Mouse (Mus musculus): ENCODE measurements around the gene Srbd1. TPM values are rescaled to one million over a fixed set of nuclear protein-coding genes. Genes with fewer than 3 reads are reported as not detected.

The Srbd1 gene
- polyA plus RNA-seq, 1 experiment: 0.80 TPM

GRCm38 (mm10) chr17:86091631-86092030 lies 53.3 kb downstream of the Srbd1 start:
- H3K4me3 ChIP-seq (ENCODE audit: low read depth, low read length): no peak overlapping the region
- H3K36me3 ChIP-seq (ENCODE audit: control insufficient read depth, insufficient read depth, low read length): 0 out of 2 replicates have a peak, but pooled peaks cover 2% of the 10 kb centered on the region
- TF ChIP-seq CTCF (IDR thresholded peaks at IDR 0.05; ENCODE audit: extremely low read depth, insufficient read length, insufficient replicate concordance, low read depth, low read length) (no peak), POLR2A (IDR thresholded peaks at IDR 0.05; ENCODE audit: low read depth, low read length) (no peak)
- H3K27ac ChIP-seq (ENCODE audit: insufficient read depth, low read depth, low read length): no peak overlapping the region
- no peaks in the 10 kb centered on the region for H3K4me1 ChIP-seq (ENCODE audit: control insufficient read depth, insufficient read depth, insufficient read length, low read length)
- 84% methylated on average over 1 of the region's 1 CpGs for WGBS
- no peaks in the 10 kb centered on the region for H3K27me3 ChIP-seq (ENCODE audit: control insufficient read depth, insufficient read depth, low read length)

- no peaks in the 10 kb centered on the region for H3K27me3 ChIP-seq (ENCODE audit: control insufficient read depth, insufficient read depth, low read length)
- 90% methylated on average over 9 of the region's 9 CpGs for WGBS
- TF ChIP-seq CTCF (IDR thresholded peaks at IDR 0.05; ENCODE audit: extremely low read depth, insufficient read length, insufficient replicate concordance, low read depth, low read length): no peak
- no peak for TF ChIP-seq POLR2A (IDR thresholded peaks at IDR 0.05; ENCODE audit: low read depth, low read length)
- 0 out of 2 replicates have a peak, but pooled peaks cover under 1% of the 10 kb centered on the region for H3K36me3 ChIP-seq (ENCODE audit: control insufficient read depth, insufficient read depth, low read length)
- no peak overlapping the region for H3K4me3 ChIP-seq (ENCODE audit: low read depth, low read length)
- no peak overlapping the region for H3K27ac ChIP-seq (ENCODE audit: insufficient read depth, low read depth, low read length)
- H3K4me1 ChIP-seq (ENCODE audit: control insufficient read depth, insufficient read depth, insufficient read length, low read length): no peaks in the 10 kb centered on the region
Measured at GRCm38 (mm10) chr17:86089893-86090588, 54.9 kb downstream of the Srbd1 start.

GRCm38 (mm10) chr17:86087922-86088321 lies 57.1 kb downstream of the Srbd1 start:
- 87% methylated on average over 9 of the region's 9 CpGs for WGBS
- Histone ChIP-seq H3K4me3 (ENCODE audit: low read depth, low read length) (no peak overlapping the region), H3K27me3 (ENCODE audit: control insufficient read depth, insufficient read depth, low read length) (no peaks in the 10 kb centered on the region), H3K27ac (ENCODE audit: insufficient read depth, low read depth, low read length) (no peak overlapping the region), H3K4me1 (ENCODE audit: control insufficient read depth, insufficient read depth, insufficient read length, low read length) (no peaks in the 10 kb centered on the region), H3K36me3 (ENCODE audit: control insufficient read depth, insufficient read depth, low read length) (no peaks in the 10 kb centered on the region)
- TF ChIP-seq CTCF (IDR thresholded peaks at IDR 0.05; ENCODE audit: extremely low read depth, insufficient read length, insufficient replicate concordance, low read depth, low read length) (no peak), POLR2A (IDR thresholded peaks at IDR 0.05; ENCODE audit: low read depth, low read length) (no peak)

- TF ChIP-seq POLR2A (IDR thresholded peaks at IDR 0.05; ENCODE audit: low read depth, low read length): no peak
- no peak for TF ChIP-seq CTCF (IDR thresholded peaks at IDR 0.05; ENCODE audit: extremely low read depth, insufficient read length, insufficient replicate concordance, low read depth, low read length)
- Histone ChIP-seq H3K4me3 (ENCODE audit: low read depth, low read length) (no peak overlapping the region), H3K36me3 (ENCODE audit: control insufficient read depth, insufficient read depth, low read length) (no peaks in the 10 kb centered on the region), H3K4me1 (ENCODE audit: control insufficient read depth, insufficient read depth, insufficient read length, low read length) (no peaks in the 10 kb centered on the region), H3K27ac (ENCODE audit: insufficient read depth, low read depth, low read length) (no peak overlapping the region), H3K27me3 (ENCODE audit: control insufficient read depth, insufficient read depth, low read length) (no peaks in the 10 kb centered on the region)
- WGBS: 71% methylated on average over 4 of the region's 4 CpGs
Measured at GRCm38 (mm10) chr17:86086191-86086590, 58.8 kb downstream of the Srbd1 start.

DNA sequence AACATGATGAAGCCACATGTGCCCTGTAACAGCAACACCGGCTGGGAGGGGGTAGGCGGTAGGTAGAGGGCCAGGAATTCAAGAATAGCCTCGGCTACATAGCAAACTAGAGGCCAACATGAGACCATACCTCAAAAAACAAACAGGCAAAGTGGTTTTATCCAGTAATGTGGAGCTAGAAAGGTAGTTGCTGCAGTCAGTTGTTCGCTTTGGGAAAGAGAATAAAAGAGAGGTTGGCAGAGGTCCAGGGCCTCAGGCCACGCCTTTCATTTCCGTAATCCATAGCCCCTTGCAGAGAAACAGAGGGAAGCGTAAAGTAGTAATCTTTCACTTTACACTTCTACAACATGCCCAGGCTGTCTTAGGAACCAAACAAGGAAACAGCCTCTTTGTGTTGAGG lies 61.8 kb downstream of the Srbd1 start:
- TF ChIP-seq CTCF (IDR thresholded peaks at IDR 0.05; ENCODE audit: extremely low read depth, insufficient read length, insufficient replicate concordance, low read depth, low read length) (no peak), POLR2A (IDR thresholded peaks at IDR 0.05; ENCODE audit: low read depth, low read length) (no peak)
- no peak overlapping the region for H3K27ac ChIP-seq (ENCODE audit: insufficient read depth, low read depth, low read length)
- 59% methylated on average over 7 of the region's 7 CpGs for WGBS
- H3K27me3 ChIP-seq (ENCODE audit: control insufficient read depth, insufficient read depth, low read length): no peaks in the 10 kb centered on the region
- H3K4me1 ChIP-seq (ENCODE audit: control insufficient read depth, insufficient read depth, insufficient read length, low read length): no peaks in the 10 kb centered on the region
- no peak overlapping the region for H3K4me3 ChIP-seq (ENCODE audit: low read depth, low read length)
- H3K36me3 ChIP-seq (ENCODE audit: control insufficient read depth, insufficient read depth, low read length): no peaks in the 10 kb centered on the region

GRCm38 (mm10) chr17:86078060-86078459 lies 66.9 kb downstream of the Srbd1 start:
- no peaks in the 10 kb centered on the region for H3K36me3 ChIP-seq (ENCODE audit: control insufficient read depth, insufficient read depth, low read length)
- no peak overlapping the region for H3K27ac ChIP-seq (ENCODE audit: insufficient read depth, low read depth, low read length)
- WGBS: 83% methylated on average over 11 of the region's 11 CpGs
- no peaks in the 10 kb centered on the region for H3K27me3 ChIP-seq (ENCODE audit: control insufficient read depth, insufficient read depth, low read length)
- no peaks in the 10 kb centered on the region; the same call in 1 of the 2 replicates for H3K4me1 ChIP-seq (ENCODE audit: control insufficient read depth, insufficient read depth, insufficient read length, low read length)
- H3K4me3 ChIP-seq (ENCODE audit: low read depth, low read length): no peak overlapping the region
- TF ChIP-seq POLR2A (IDR thresholded peaks at IDR 0.05; ENCODE audit: low read depth, low read length) (no peak), CTCF (IDR thresholded peaks at IDR 0.05; ENCODE audit: extremely low read depth, insufficient read length, insufficient replicate concordance, low read depth, low read length) (no peak)

GRCm38 (mm10) chr17:86067444-86067843 lies 77.5 kb downstream of the Srbd1 start:
- TF ChIP-seq POLR2A (IDR thresholded peaks at IDR 0.05; ENCODE audit: low read depth, low read length): no peak
- no peak for TF ChIP-seq CTCF (IDR thresholded peaks at IDR 0.05; ENCODE audit: extremely low read depth, insufficient read length, insufficient replicate concordance, low read depth, low read length)

More at GRCm38 (mm10) chr17:86067444-86067843, 77.5 kb downstream of the Srbd1 start:
- Histone ChIP-seq H3K27me3 (ENCODE audit: control insufficient read depth, insufficient read depth, low read length) (no peaks in the 10 kb centered on the region; the same call in 1 of the 2 replicates), H3K27ac (ENCODE audit: insufficient read depth, low read depth, low read length) (no peak overlapping the region), H3K4me1 (ENCODE audit: control insufficient read depth, insufficient read depth, insufficient read length, low read length) (no peaks in the 10 kb centered on the region), H3K4me3 (ENCODE audit: low read depth, low read length) (no peak overlapping the region), H3K36me3 (ENCODE audit: control insufficient read depth, insufficient read depth, low read length) (no peaks in the 10 kb centered on the region)
- 94% methylated on average over 3 of the region's 3 CpGs for WGBS

All from small intestine, adult 2 months (tissue).